Mouse (Mus musculus) CH12.LX (cell line): Measurements from ENCODE around the gene Sarnp. TPM values are rescaled to one million over a fixed set of nuclear protein-coding genes. Genes with fewer than 3 reads are reported as not detected.

Experiments used
- DNase-seq: peaks from one replicate; pipeline ENCODE4 v3.0.0-alpha.2; 2013; ENCODE audit errors: extremely low read depth
- H3K27ac ChIP-seq: 2 replicates; pipeline ENCODE4 v1.5.1; 2012; ENCODE audit warnings: low read depth, mild to moderate bottlenecking, control low read depth, moderate library complexity; ENCODE audit not compliant: insufficient read depth
- H3K27me3 ChIP-seq: replicated peaks from 2 replicates; pipeline ENCODE3; 2012; ENCODE audit warnings: inconsistent platforms
- H3K36me3 ChIP-seq, 2 experiments: replicated peaks in 1 of 2; 2 replicates each; pipeline versions ENCODE3 to v1.6.1; 2012; ENCODE audit warnings: inconsistent platforms in 1 of 2, low read length in 1 of 2, mild to moderate bottlenecking in 1 of 2, mixed read lengths in 1 of 2, moderate library complexity in 1 of 2; ENCODE audit not compliant: control insufficient read depth in 1 of 2, insufficient read depth in 1 of 2
- H3K4me1 ChIP-seq, 2 experiments: 2 replicates each; pipeline ENCODE4 v1.6.1; 2012; ENCODE audit warnings: inconsistent platforms in 1 of 2, moderate library complexity in 1 of 2; ENCODE audit not compliant: insufficient read depth in 2 of 2, control insufficient read depth in 1 of 2
- H3K4me2 ChIP-seq: 2 replicates; pipeline ENCODE4 v1.6.1; 2012; ENCODE audit warnings: low read depth, mild to moderate bottlenecking, control low read depth; ENCODE audit not compliant: poor library complexity, insufficient read depth, severe bottlenecking
- H3K4me3 ChIP-seq, 3 experiments: fragments of 150-350 bp in 1 of 3; sonication (generic) in 1 of 3; replicated peaks in 1 of 3; 2 replicates each; pipeline versions ENCODE3 to v1.5.1; 2011 to 2012; ENCODE audit warnings: low read depth in 2 of 3, low read length in 2 of 3, mild to moderate bottlenecking in 2 of 3, moderate library complexity in 2 of 3, control low read depth in 1 of 3, improper control_type of control experiment in 1 of 3, inconsistent platforms in 1 of 3, mixed read lengths in 1 of 3; ENCODE audit not compliant: poor library complexity in 1 of 3
- H3K79me2 ChIP-seq: replicated peaks from 2 replicates; pipeline ENCODE4 v1.6.1; 2012; ENCODE audit warnings: mild to moderate bottlenecking, moderate library complexity; ENCODE audit not compliant: control insufficient read depth, poor library complexity, insufficient read depth, severe bottlenecking; ENCODE audit errors: extremely low read depth
- H3K9ac ChIP-seq: 2 replicates; pipeline ENCODE4 v1.6.1; 2012; ENCODE audit warnings: low read depth, mild to moderate bottlenecking, control low read depth, moderate library complexity; ENCODE audit not compliant: insufficient read depth
- H3K9me3 ChIP-seq: replicated peaks from 2 replicates; pipeline ENCODE3; 2012; ENCODE audit warnings: low read length, inconsistent platforms, mixed read lengths
- BHLHE40 ChIP-seq: IDR thresholded peaks from 2 replicates; pipeline ENCODE4 v1.6.1; 2011; ENCODE audit warnings: mild to moderate bottlenecking, low read depth, low read length, improper control_type of control experiment
- CHD2 ChIP-seq: IDR thresholded peaks from 2 replicates; pipeline ENCODE4 v1.6.1; 2011; ENCODE audit warnings: low read length, improper control_type of control experiment
- CTCF ChIP-seq, 2 experiments: IDR thresholded peaks in 1 of 2; conservative IDR thresholded peaks in 1 of 2; 2 replicates each; pipeline ENCODE4 v1.5.1; 2011 to 2012; ENCODE audit warnings: low read depth in 2 of 2, low read length in 2 of 2, improper control_type of control experiment in 1 of 2, inconsistent platforms in 1 of 2, mild to moderate bottlenecking in 1 of 2, moderate library complexity in 1 of 2
- ELF1 ChIP-seq: IDR thresholded peaks from 2 replicates; pipeline ENCODE4 v1.6.1; 2014; ENCODE audit warnings: low read depth, mild to moderate bottlenecking, inconsistent platforms, low read length, improper control_type of control experiment
- EP300 ChIP-seq: IDR thresholded peaks from 2 replicates; pipeline ENCODE4 v1.6.1; 2011; ENCODE audit warnings: low read length, improper control_type of control experiment
- ETS1 ChIP-seq: conservative IDR thresholded peaks from 2 replicates; pipeline ENCODE4 v1.6.1; 2012; ENCODE audit warnings: low read depth, mild to moderate bottlenecking, inconsistent platforms, low read length, improper control_type of control experiment, moderate library complexity
- GABPA ChIP-seq: IDR thresholded peaks from 2 replicates; pipeline ENCODE4 v1.6.1; 2012; ENCODE audit warnings: low read depth, low read length, improper control_type of control experiment, inconsistent platforms; ENCODE audit not compliant: insufficient replicate concordance
- HCFC1 ChIP-seq: IDR thresholded peaks from 2 replicates; pipeline ENCODE4 v1.6.1; 2012; ENCODE audit warnings: low read depth, mild to moderate bottlenecking, inconsistent platforms, low read length, improper control_type of control experiment
- IRF4 ChIP-seq: IDR thresholded peaks from 2 replicates; pipeline ENCODE4 v1.6.1; 2014; ENCODE audit warnings: low read depth, mild to moderate bottlenecking, inconsistent platforms, low read length, improper control_type of control experiment
- JUN ChIP-seq: IDR thresholded peaks from 2 replicates; pipeline ENCODE4 v1.6.1; 2011; ENCODE audit warnings: low read depth, mild to moderate bottlenecking, low read length, improper control_type of control experiment, moderate library complexity; ENCODE audit not compliant: insufficient read depth
- JUND ChIP-seq: conservative IDR thresholded peaks from 2 replicates; pipeline ENCODE4 v1.6.1; 2011; ENCODE audit warnings: low read depth, low read length, improper control_type of control experiment
- KAT2A ChIP-seq: IDR thresholded peaks from 2 replicates; pipeline ENCODE4 v1.6.1; 2012; ENCODE audit warnings: low read length, improper control_type of control experiment, inconsistent platforms; ENCODE audit not compliant: insufficient replicate concordance
- MAFK ChIP-seq: IDR thresholded peaks from 2 replicates; pipeline ENCODE4 v1.6.1; 2011; ENCODE audit warnings: low read length, improper control_type of control experiment; ENCODE audit not compliant: insufficient replicate concordance
- MAZ ChIP-seq: IDR thresholded peaks from 2 replicates; pipeline ENCODE4 v1.6.1; 2012; ENCODE audit warnings: low read depth, mild to moderate bottlenecking, inconsistent platforms, low read length, improper control_type of control experiment, moderate library complexity
- MEF2A ChIP-seq: IDR thresholded peaks from 2 replicates; pipeline ENCODE4 v1.6.1; 2014; ENCODE audit warnings: low read depth, mild to moderate bottlenecking, inconsistent platforms, low read length, improper control_type of control experiment, borderline replicate concordance
- MXI1 ChIP-seq: IDR thresholded peaks from 2 replicates; pipeline ENCODE4 v1.6.1; 2011; ENCODE audit warnings: mild to moderate bottlenecking, low read depth, low read length, improper control_type of control experiment
- MYC ChIP-seq: IDR thresholded peaks from 2 replicates; pipeline ENCODE4 v1.6.1; 2011; ENCODE audit warnings: low read depth, mild to moderate bottlenecking, improper control_type of control experiment, low read length
- NELFE ChIP-seq: IDR thresholded peaks from 2 replicates; pipeline ENCODE4 v1.6.1; 2011; ENCODE audit warnings: low read depth, low read length, improper control_type of control experiment
- NRF1 ChIP-seq: IDR thresholded peaks from 2 replicates; pipeline ENCODE4 v1.6.1; 2014; ENCODE audit warnings: low read depth, mild to moderate bottlenecking, inconsistent platforms, low read length, improper control_type of control experiment, moderate library complexity
- PAX5 ChIP-seq: IDR thresholded peaks from 2 replicates; pipeline ENCODE4 v1.6.1; 2012; ENCODE audit warnings: low read length, inconsistent platforms, mixed read lengths
- POLR2A ChIP-seq: IDR thresholded peaks from 2 replicates; pipeline ENCODE4 v1.6.1; 2011; ENCODE audit warnings: low read depth, mild to moderate bottlenecking, improper control_type of control experiment, low read length
- RCOR1 ChIP-seq: conservative IDR thresholded peaks from 2 replicates; pipeline ENCODE4 v1.6.1; 2012; ENCODE audit warnings: low read depth, mild to moderate bottlenecking, inconsistent platforms, low read length, improper control_type of control experiment
- SIN3A ChIP-seq: IDR thresholded peaks from 2 replicates; pipeline ENCODE4 v1.6.1; 2012; ENCODE audit warnings: low read length, improper control_type of control experiment, inconsistent platforms
- SMC3 ChIP-seq: IDR thresholded peaks from 2 replicates; pipeline ENCODE4 v1.6.1; 2011; ENCODE audit warnings: low read depth, low read length, improper control_type of control experiment
- TBP ChIP-seq: conservative IDR thresholded peaks from 2 replicates; pipeline ENCODE4 v1.6.1; 2011; ENCODE audit warnings: low read depth, low read length, improper control_type of control experiment
- TCF12 ChIP-seq: IDR thresholded peaks from 2 replicates; pipeline ENCODE4 v1.6.1; 2014; ENCODE audit warnings: low read depth, mild to moderate bottlenecking, inconsistent platforms, low read length, improper control_type of control experiment
- UBTF ChIP-seq: IDR thresholded peaks from 2 replicates; pipeline ENCODE4 v1.6.1; 2012; ENCODE audit warnings: low read depth, mild to moderate bottlenecking, inconsistent platforms, low read length, improper control_type of control experiment, moderate library complexity
- USF1 ChIP-seq: IDR thresholded peaks from 2 replicates; pipeline ENCODE4 v1.6.1; 2014; ENCODE audit warnings: low read depth, mild to moderate bottlenecking, inconsistent platforms, low read length, improper control_type of control experiment
- ZC3H11A ChIP-seq: IDR thresholded peaks from 2 replicates; pipeline ENCODE4 v1.6.1; 2012; ENCODE audit warnings: low read depth, mild to moderate bottlenecking, inconsistent platforms, low read length, improper control_type of control experiment
- ZMIZ1 ChIP-seq: IDR thresholded peaks from 2 replicates; pipeline ENCODE4 v1.6.1; 2012; ENCODE audit warnings: low read depth, mild to moderate bottlenecking, inconsistent platforms, low read length, improper control_type of control experiment
- ZNF384 ChIP-seq: IDR thresholded peaks from 2 replicates; pipeline ENCODE4 v1.6.1; 2012; ENCODE audit warnings: low read depth, low read length, improper control_type of control experiment, inconsistent platforms
- dilution Hi-C: fragments of 300-500 bp; cut with MboI; formaldehyde crosslinking; loops from 2 replicates; pipeline ENCODE4 v1.14.3; 2020; ENCODE audit warnings: low sequenced_read_pairs; ENCODE audit not compliant: extremely low pct_unique_long_range_greater_than_20kb, extremely low pct_ligation_motif_present
- in situ Hi-C: fragments of 300-500 bp; cut with MboI; formaldehyde crosslinking; loops from 3 replicates; pipeline ENCODE4 v1.14.3; 2019; ENCODE audit warnings: low sequenced_read_pairs, low pct_ligation_motif_present, low pct_unique_long_range_greater_than_20kb, mixed read lengths
- polyA plus RNA-seq: library from polyadenylated mRNA; unstranded; fragments of >175 nt; gene quantifications from 2 replicates; pipeline ENCODE4 v1.2.1, GENCODE M21; 2012; ENCODE audit warnings: low read depth; ENCODE audit not compliant: insufficient read length
- total RNA-seq, 2 experiments: library from RNA; depleted of rRNA; stranded (reverse); fragments of 300-350 nt in 1 of 2; fragments of >200 nt in 1 of 2; gene quantifications; 2 replicates each; pipeline ENCODE4 v1.2.3; 2012 to 2014

The Sarnp gene
- total and polyA plus RNA-seq, 3 experiments, result 75.4 to 283 (median 170) TPM

DNA sequence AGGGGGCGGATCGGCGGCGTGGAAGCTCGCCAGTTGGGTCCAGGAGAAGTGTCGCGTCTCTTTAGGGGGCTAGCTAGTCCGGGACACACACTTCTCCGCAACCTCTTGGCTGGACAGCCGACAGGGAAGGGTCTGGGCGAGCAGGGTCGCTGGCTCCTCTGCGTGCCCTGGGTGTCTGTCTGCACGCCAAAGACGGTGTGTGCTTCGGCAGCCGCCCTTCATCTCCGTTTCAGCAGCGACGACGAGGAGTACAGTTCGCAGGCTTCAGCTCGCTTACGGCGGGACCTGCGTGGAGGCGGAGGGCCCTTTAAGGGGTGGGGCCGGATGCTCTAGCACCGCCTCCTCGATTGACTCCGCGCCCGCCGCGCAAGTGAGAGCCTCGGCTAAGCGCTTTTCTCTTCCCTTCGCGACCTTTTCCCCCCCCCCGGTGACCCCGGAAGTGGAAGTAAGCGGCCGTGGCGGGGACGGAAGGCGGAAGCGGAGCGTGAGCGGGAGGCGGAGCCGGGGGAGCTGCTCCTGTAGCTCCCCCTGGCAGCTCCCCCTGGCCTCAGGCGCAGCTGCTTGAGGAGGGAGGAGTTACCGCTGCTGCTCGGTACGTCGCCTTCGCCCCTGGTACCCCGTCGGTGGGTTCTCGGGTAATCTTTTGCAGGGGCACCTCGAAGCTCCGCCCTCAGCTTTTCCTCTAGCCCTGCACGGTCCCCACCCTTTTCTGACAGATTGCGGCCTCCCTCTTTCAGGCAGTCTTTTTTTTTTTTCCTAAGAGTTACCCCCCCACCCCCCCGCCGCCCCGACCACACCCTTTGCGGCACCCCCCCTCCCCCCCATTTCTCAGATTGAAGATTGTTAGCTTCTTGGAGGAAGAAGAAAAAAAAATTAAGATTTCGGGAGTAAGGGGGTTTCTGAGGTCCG, 11.8 kb upstream of the Sarnp start:
- Histone ChIP-seq H3K4me2 (peak overlapping the region; percentile 88), H3K27ac (peak overlapping the region; percentile 87), H3K36me3 (peaks cover 12 to 37% of the 10 kb centered on the region in 2 experiments), H3K79me2 (peaks cover 36% of the 10 kb centered on the region), H3K4me3 (peak overlapping the region; percentile 72 to 94 (median 86)), H3K27me3 (no peaks in the 10 kb centered on the region), H3K9ac (peak overlapping the region; percentile 64), H3K9me3 (no peaks in the 10 kb centered on the region), H3K4me1 (peaks cover 13 to 35% of the 10 kb centered on the region in 2 experiments)
- in situ Hi-C loops, result no loop called here
- dilution Hi-C loops, result no loop called here
- DNase-seq, result peak; percentile 98
- TF ChIP-seq ZNF384, result peak; percentile 74
- peak; percentile 68; the same call in 1 of the 2 replicates for TF ChIP-seq IRF4
- TF ChIP-seq TBP, result no peak
- TF ChIP-seq MXI1, result peak; percentile 46; the same call in 1 of the 2 replicates
- no peak for TF ChIP-seq JUN
- no peak for TF ChIP-seq MAFK
- peak; percentile 34; the same call in 1 of the 2 replicates for TF ChIP-seq GABPA
- 0 out of 2 replicates have a peak, but pooled peaks have one; percentile 51 for TF ChIP-seq UBTF
- TF ChIP-seq ZC3H11A, result no peak
- TF ChIP-seq MYC, result no peak
- TF ChIP-seq HCFC1, result peak; percentile 97
- TF ChIP-seq NRF1, result peak; percentile 69
- TF ChIP-seq USF1, result no peak
- peak; percentile 100 for TF ChIP-seq ELF1
- TF ChIP-seq CHD2, result peak; percentile 95
- no peak for TF ChIP-seq SMC3
- no peak for TF ChIP-seq JUND
- TF ChIP-seq PAX5, result no peak
- peak; percentile 72 for TF ChIP-seq POLR2A
- TF ChIP-seq NELFE, result peak; percentile 47; the same call in 1 of the 2 replicates
- TF ChIP-seq KAT2A, result peak; percentile 95; the same call in 1 of the 2 replicates
- TF ChIP-seq RCOR1, result no peak
- TF ChIP-seq CTCF (conservative IDR thresholded peaks at IDR 0.05 in 1 of 2, IDR thresholded peaks at IDR 0.05 in 1 of 2; ENCODE audit: low read depth in 2 of 2, low read length in 2 of 2), result peak in 1 of 2 experiments; percentile 41; a peak in 2 of 4 replicates
- peak; percentile 63; the same call in 1 of the 2 replicates for TF ChIP-seq BHLHE40
- peak; percentile 68 for TF ChIP-seq ZMIZ1
- no peak for TF ChIP-seq EP300
- TF ChIP-seq TCF12, result peak; percentile 68
- TF ChIP-seq ETS1, result no peak
- TF ChIP-seq MEF2A, result peak; percentile 84
- peak; percentile 90 for TF ChIP-seq SIN3A
- peak; percentile 100 for TF ChIP-seq MAZ
- TF ChIP-seq, all 38 proteins: peak for 19
